Mouse (Mus musculus) embryonic facial prominence, embryonic 15.5 days (tissue): ENCODE results near the gene Fbn1. TPM values are rescaled to one million over a fixed set of nuclear protein-coding genes. Genes with fewer than 3 reads are reported as not detected.

Experiments used
- ATAC-seq: fragments of 200-750 bp; cut with Nextera tagmentation; 2 replicates; pipeline ENCODE4 v1.8.0; 2017; ENCODE audit warnings: low read depth, moderate TSS enrichment; ENCODE audit not compliant: insufficient number of reproducible peaks, low FRiP score, low TSS enrichment
- H3K27ac ChIP-seq: fragments of 300-500 bp; sonication (generic); replicated peaks from 2 replicates; pipeline ENCODE4 v1.5.1; 2015; ENCODE audit warnings: mild to moderate bottlenecking, inconsistent platforms
- H3K27me3 ChIP-seq: fragments of 300-500 bp; sonication (generic); 2 replicates; pipeline ENCODE4 v1.6.1; 2015; ENCODE audit warnings: inconsistent platforms
- H3K36me3 ChIP-seq: fragments of 300-500 bp; sonication (generic); 2 replicates; pipeline ENCODE4 v1.6.1; 2015; ENCODE audit warnings: mild to moderate bottlenecking, inconsistent platforms
- H3K4me1 ChIP-seq: fragments of 300-500 bp; sonication (generic); 2 replicates; pipeline ENCODE4 v1.6.1; 2015; ENCODE audit warnings: inconsistent platforms
- H3K4me2 ChIP-seq: fragments of 300-500 bp; sonication (generic); replicated peaks from 2 replicates; pipeline ENCODE4 v1.6.1; 2015; ENCODE audit warnings: mild to moderate bottlenecking, inconsistent platforms
- H3K4me3 ChIP-seq: fragments of 300-500 bp; sonication (generic); replicated peaks from 2 replicates; pipeline ENCODE4 v1.5.1; 2015; ENCODE audit warnings: mild to moderate bottlenecking, inconsistent platforms
- H3K9ac ChIP-seq: fragments of 300-500 bp; sonication (generic); 2 replicates; pipeline ENCODE4 v1.6.1; 2015; ENCODE audit warnings: inconsistent platforms
- H3K9me3 ChIP-seq: fragments of 300-500 bp; sonication (generic); replicated peaks from 2 replicates; pipeline ENCODE4 v1.6.1; 2016; ENCODE audit warnings: inconsistent platforms
- WGBS: fragments of 180-500 bp; shearing (Covaris S2); methylation state at CpG from one replicate; pipeline ENCODE4 v1.1.7; 2015; 5-methylcytosine and 5-hydroxymethylcytosine counted together
- polyA plus RNA-seq: library from polyadenylated mRNA; unstranded; fragments of >200 nt; fragmentation: Nextera tagmentation; extraction: Ambion mirVana; gene quantifications from 2 replicates; pipeline ENCODE4 v1.2.1, GENCODE M21; 2015

The Fbn1 gene
- polyA plus RNA-seq, 1 experiment from 2014 or later, result 24.5 TPM

DNA sequence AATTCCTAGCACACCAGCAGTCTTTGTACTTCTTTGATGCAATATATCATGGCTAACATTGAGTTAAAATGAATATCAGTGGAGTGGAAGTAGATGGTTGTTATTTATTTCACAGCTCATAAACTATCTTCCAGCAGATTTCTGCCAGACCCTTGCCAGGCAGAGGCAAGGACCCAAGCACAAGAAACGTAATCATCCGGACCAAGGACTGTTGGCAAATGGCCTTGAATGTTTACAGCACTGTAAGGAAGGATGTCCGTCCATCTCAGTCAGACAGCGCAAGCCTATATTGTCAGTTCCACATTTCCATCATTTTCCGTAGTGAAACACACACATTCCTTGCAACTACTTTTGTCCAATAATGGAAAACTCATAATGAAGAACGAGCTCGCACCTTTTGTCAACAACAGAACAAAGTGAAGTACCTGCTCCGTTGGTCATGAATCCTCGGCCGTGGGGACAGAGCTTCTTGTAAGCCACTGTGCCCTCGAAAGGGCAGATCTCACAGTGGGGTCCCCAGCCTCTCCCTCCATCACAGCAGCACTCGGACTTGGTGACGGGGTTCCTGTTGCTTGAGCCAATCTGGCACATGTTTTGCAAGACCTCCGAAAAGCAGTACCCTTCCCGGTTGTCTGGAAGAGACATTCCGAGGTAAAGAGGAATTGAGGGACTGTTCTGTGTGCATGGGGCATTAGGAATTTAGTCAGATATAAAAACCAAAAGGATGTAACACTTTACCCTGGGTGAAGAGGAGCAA lies 193.4 kb downstream of the Fbn1 start:
- peaks cover 78% of the 10 kb centered on the region for H3K36me3 ChIP-seq
- no peak for ATAC-seq
- H3K4me3 ChIP-seq, result no peak overlapping the region
- H3K9me3 ChIP-seq, result no peaks in the 10 kb centered on the region
- H3K4me2 ChIP-seq, result no peak overlapping the region
- H3K27ac ChIP-seq, result no peak overlapping the region
- WGBS, result 90% methylated on average over 16 of the region's 16 CpGs
- H3K9ac ChIP-seq, result no peak overlapping the region
- no peaks in the 10 kb centered on the region for H3K27me3 ChIP-seq
- H3K4me1 ChIP-seq, result no peaks in the 10 kb centered on the region

DNA sequence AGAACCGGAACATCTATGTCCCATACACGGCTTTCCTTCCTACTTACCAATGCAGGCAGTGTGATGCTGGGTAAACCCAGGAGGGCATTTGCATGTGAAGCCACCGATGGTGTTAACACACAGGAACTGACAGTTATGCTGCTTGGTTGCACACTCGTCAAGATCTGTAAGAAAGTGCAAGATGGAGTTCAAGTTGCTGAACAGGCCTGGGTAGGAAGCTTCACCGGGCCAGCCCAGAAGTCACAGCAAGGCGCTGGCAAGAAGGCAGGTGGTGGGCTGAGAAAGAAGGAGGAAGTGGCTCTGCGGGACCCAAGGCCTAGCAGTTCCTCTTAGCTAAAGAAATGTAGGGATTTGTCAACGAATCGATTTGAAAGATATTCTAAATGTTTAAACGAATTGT lies 198.1 kb downstream of the Fbn1 start:
- Histone ChIP-seq H3K9ac (no peak overlapping the region), H3K27ac (no peak overlapping the region), H3K9me3 (no peaks in the 10 kb centered on the region), H3K36me3 (peaks cover 78% of the 10 kb centered on the region), H3K4me3 (no peak overlapping the region), H3K4me2 (no peak overlapping the region), H3K27me3 (no peaks in the 10 kb centered on the region), H3K4me1 (no peaks in the 10 kb centered on the region)
- 86% methylated on average over 10 of the region's 10 CpGs for WGBS
- no peak for ATAC-seq

DNA sequence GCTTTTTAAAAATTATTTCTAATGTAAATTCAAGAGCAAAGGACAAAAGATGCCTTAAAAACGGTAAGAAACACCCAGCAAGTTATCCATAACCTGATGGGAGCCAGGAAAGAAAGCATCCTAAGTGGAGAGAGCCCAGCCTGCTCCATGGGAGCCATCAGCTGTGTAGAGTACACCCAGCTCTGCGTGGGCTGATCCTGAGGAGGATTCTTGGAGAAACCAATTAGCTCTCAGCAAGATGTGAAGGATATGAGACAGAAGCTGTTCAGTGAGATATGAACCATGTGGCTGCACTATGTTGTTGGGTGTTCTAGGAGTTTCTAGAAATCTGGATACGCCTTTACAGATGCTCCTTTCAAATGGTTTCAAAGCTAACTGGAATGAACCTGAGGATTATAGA lies 202.1 kb downstream of the Fbn1 start:
- H3K4me2 ChIP-seq, result no peak overlapping the region
- no peak for ATAC-seq
- H3K9me3 ChIP-seq, result no peaks in the 10 kb centered on the region
- peaks cover 12% of the 10 kb centered on the region; the same call in 1 of the 2 replicates for H3K4me1 ChIP-seq
- H3K27me3 ChIP-seq, result no peaks in the 10 kb centered on the region
- no peak overlapping the region for H3K4me3 ChIP-seq
- 83% methylated on average over 3 of the region's 3 CpGs for WGBS
- peaks cover 48% of the 10 kb centered on the region for H3K36me3 ChIP-seq
- no peak overlapping the region for H3K9ac ChIP-seq
- no peak overlapping the region for H3K27ac ChIP-seq

DNA sequence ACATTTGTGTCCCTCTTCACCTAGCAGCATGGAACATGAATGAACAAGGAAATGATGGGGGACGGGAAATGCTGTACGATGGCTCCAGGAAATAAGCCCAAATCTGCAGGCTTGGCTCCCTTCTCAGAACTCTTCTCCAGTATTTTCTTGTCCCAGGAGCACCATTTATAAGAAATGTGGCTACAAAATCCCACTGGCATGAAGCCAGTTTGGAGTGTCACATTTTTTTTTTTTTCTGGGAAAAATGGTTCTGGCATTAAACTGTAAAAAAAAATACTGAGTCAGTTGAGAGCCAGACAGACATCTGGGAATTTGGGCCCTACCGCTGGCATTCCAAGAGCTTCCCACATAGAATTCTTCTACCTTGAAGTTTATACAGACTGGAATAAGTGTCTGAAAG lies 203.0 kb downstream of the Fbn1 start:
- Histone ChIP-seq H3K4me3 (no peak overlapping the region), H3K4me2 (no peak overlapping the region), H3K9me3 (no peaks in the 10 kb centered on the region), H3K27ac (no peak overlapping the region), H3K9ac (no peak overlapping the region), H3K4me1 (peaks cover 12% of the 10 kb centered on the region; the same call in 1 of the 2 replicates), H3K36me3 (peaks cover 43% of the 10 kb centered on the region), H3K27me3 (no peaks in the 10 kb centered on the region)
- no peak for ATAC-seq
- 85% methylated on average over 3 of the region's 3 CpGs for WGBS

DNA sequence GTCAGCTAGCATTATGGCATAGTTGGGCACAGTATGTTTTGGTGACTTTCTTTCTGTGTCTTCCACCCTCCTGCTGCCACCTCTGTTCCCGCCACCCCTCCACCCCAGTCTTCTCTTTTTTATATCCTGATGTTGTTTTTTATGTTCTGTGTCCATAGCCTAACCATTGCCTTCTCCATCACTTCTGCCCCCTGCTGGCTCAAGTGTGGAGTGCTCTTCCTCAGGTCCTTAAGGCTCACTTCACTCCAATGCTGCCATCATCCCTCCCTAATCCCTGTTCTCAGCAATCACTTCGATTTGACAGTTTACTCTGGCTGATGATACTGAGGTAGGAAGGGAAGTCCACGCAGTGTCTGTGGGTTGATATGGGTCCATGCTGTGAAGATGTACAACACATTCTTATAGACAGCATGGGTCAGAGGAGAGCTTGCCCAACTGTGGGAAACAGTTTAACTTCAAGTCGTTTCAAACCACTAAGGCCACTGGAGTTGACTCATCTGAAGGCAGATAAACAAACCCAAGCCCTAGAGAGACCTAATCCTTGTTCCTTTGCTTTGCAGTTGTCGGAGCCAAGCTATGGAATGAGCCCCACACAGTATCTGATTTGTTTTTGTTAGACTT lies 203.9 kb downstream of the Fbn1 start:
- Histone ChIP-seq H3K9me3 (no peaks in the 10 kb centered on the region), H3K4me3 (no peak overlapping the region), H3K27me3 (no peaks in the 10 kb centered on the region), H3K36me3 (peaks cover 34% of the 10 kb centered on the region), H3K4me1 (peaks cover 12% of the 10 kb centered on the region; the same call in 1 of the 2 replicates), H3K9ac (no peak overlapping the region), H3K4me2 (no peak overlapping the region), H3K27ac (no peak overlapping the region)
- ATAC-seq, result no peak
- WGBS, result 77% methylated on average over 5 of the region's 5 CpGs

DNA sequence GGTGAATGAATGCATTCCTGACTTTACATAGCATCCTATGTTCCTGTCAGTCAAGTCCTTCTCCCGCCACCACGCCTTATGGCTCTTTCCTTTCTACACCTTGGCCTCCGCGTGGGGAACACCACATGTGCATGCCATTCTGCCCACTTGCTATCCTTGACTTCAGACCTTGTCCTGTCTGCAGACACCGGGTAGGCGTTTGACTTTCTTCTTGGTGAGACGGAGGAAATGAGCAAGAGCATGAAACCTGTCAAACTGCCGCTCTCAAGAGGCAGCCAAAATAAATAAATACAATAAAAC lies 205.2 kb downstream of the Fbn1 start:
- ATAC-seq, result no peak
- H3K9ac ChIP-seq, result no peak overlapping the region
- no peak overlapping the region for H3K4me2 ChIP-seq
- peaks cover 12% of the 10 kb centered on the region; the same call in 1 of the 2 replicates for H3K4me1 ChIP-seq
- H3K9me3 ChIP-seq, result no peaks in the 10 kb centered on the region
- H3K4me3 ChIP-seq, result no peak overlapping the region
- H3K36me3 ChIP-seq, result peaks cover 21% of the 10 kb centered on the region
- 77% methylated on average over 8 of the region's 8 CpGs for WGBS
- no peaks in the 10 kb centered on the region for H3K27me3 ChIP-seq
- peak overlapping the region; percentile 63 for H3K27ac ChIP-seq

DNA sequence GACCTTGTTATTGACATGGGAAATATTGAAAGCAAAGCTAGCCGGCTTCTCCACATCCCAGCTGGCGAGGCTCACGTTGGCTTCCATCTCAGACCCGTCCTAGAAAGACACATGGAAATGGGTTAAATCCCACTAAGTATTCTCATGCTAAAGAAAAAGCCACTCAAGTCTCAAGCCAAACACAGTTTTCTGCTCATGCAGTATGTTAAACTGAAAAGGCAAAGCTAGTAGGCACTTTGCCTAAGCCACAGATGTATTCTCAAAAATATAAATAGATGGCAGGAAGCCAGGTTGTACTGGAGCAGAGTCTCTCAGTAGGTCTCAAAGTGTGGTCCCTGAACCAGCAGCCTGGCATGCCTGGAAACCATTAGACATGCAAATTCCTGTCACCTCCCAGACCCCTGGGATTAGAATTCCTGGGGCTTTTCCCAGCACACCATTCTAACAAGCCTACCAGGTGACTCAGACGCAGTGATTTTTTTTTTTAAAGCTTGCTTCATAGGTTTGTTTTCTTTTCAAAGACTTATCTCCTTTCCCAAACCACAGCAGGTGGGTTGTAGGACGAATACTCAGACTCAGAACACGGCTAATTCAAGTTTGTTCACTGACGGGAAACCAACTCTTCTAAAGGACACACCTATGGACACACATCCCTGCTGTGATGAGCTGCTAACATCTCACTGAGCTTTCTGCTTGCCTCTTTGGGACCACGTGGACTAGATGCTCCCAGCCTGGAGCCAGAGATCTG lies 205.7 kb downstream of the Fbn1 start:
- peak; percentile 65 for ATAC-seq
- WGBS, result 31% methylated on average over 9 of the region's 9 CpGs
- H3K36me3 ChIP-seq, result peaks cover 16% of the 10 kb centered on the region
- no peak overlapping the region for H3K4me3 ChIP-seq
- no peaks in the 10 kb centered on the region for H3K9me3 ChIP-seq
- H3K4me2 ChIP-seq, result no peak overlapping the region
- H3K4me1 ChIP-seq, result peaks cover 12% of the 10 kb centered on the region; the same call in 1 of the 2 replicates
- no peaks in the 10 kb centered on the region for H3K27me3 ChIP-seq
- H3K9ac ChIP-seq, result no peak overlapping the region
- peak overlapping the region; percentile 63 for H3K27ac ChIP-seq

DNA sequence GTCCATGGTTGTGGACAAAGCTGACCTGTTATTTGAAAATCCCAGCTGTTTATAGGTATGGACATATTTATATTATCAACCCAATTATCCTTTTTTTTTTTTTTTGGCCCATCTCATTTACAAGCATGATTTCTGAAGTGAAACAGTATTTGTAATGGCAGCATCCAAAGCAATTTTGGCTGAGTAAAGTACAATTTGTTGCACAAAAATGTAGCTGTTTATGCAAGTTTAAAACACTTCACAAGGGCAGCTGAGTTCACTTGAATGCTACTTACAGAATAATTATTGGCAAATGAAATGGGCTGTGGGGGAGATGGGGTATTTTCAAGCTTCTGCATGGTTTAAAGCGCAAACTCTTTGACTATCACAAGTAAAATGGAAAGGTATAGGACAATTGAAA lies 209.0 kb downstream of the Fbn1 start:
- Histone ChIP-seq H3K4me1 (peaks cover 12% of the 10 kb centered on the region; the same call in 1 of the 2 replicates), H3K4me3 (no peak overlapping the region), H3K36me3 (no peaks in the 10 kb centered on the region; the same call in 1 of the 2 replicates), H3K9ac (no peak overlapping the region), H3K9me3 (no peaks in the 10 kb centered on the region), H3K27me3 (no peaks in the 10 kb centered on the region), H3K27ac (no peak overlapping the region), H3K4me2 (no peak overlapping the region)
- no peak for ATAC-seq
- WGBS, result 89% methylated on average over 1 of the region's 1 CpGs

DNA sequence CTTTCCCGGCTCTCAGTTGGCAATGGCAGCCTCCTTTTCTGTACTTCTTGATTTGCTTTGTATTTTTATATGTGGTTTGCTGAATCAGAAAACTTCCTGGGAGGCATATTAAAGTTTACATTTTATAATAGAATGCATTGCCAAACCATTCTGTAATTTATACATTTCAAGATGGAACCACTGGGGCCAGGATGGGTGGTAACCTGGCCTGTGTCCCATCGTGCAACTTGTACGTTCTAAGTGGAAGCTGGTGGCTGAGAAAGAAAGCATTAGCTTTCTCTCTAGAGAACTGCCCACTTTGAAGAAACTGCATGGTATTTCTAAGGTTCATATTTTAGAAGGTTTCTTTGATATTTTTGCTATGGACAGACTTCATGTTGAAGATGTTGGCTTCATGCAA lies 212.3 kb downstream of the Fbn1 start:
- Histone ChIP-seq H3K36me3 (no peaks in the 10 kb centered on the region), H3K9ac (no peak overlapping the region), H3K27me3 (no peaks in the 10 kb centered on the region), H3K4me2 (no peak overlapping the region), H3K27ac (no peak overlapping the region), H3K4me1 (0 out of 2 replicates have a peak, but pooled peaks cover 3% of the 10 kb centered on the region), H3K4me3 (no peak overlapping the region), H3K9me3 (no peaks in the 10 kb centered on the region)
- 60% methylated on average over 3 of the region's 3 CpGs for WGBS
- ATAC-seq, result no peak

DNA sequence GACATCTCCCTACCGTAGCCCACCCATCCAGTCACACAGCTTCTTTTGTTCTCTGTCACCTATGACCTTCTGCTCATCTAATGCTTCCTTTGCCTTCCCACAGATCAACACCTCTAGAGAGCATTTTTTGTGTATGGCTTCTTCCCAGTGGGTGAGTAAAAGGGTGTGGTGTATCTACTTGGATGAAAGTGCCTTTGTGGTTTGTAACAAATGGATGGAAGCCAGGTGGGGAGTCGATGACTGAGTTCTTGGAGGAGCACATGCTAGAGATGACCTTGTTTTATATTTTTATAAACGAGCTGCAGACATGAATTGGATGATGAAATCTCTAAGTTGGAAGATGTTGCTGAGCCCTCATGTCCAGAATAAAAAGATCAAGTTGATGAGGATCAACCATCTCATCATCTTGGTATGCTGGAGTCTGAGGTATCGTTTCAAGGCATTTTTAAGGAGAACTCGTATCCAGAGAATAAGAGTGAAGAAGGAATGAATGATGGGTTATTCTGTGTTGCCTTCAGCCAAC lies 213.8 kb downstream of the Fbn1 start:
- Histone ChIP-seq H3K27ac (no peak overlapping the region), H3K4me2 (no peak overlapping the region), H3K4me1 (peaks cover 8% of the 10 kb centered on the region; the same call in 1 of the 2 replicates), H3K27me3 (no peaks in the 10 kb centered on the region), H3K36me3 (no peaks in the 10 kb centered on the region), H3K9ac (no peak overlapping the region), H3K4me3 (no peak overlapping the region), H3K9me3 (no peaks in the 10 kb centered on the region)
- WGBS, result 59% methylated on average over 5 of the region's 5 CpGs
- ATAC-seq, result no peak

DNA sequence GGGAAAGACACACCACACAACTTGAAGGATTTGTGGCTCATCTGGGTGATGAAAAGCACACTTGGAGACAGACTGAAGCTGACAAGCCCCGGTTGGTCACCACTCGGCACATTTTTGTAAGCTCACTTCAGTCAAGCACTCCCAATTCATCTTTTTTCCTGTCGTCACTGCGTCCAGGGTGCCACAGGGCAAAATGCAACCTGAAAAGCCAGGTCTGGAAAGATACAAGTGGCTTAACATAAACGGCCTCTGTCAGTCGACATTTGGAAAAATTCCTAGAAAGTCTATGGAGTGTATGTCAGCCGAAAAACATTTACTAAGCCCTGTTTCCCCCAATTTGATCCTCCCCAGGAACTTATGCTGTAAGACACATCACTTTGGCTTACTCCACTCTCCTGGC lies 215.2 kb downstream of the Fbn1 start:
- Histone ChIP-seq H3K4me2 (no peak overlapping the region), H3K9me3 (no peaks in the 10 kb centered on the region), H3K36me3 (no peaks in the 10 kb centered on the region), H3K4me1 (peaks cover 8% of the 10 kb centered on the region; the same call in 1 of the 2 replicates), H3K9ac (no peak overlapping the region), H3K27me3 (no peaks in the 10 kb centered on the region), H3K27ac (no peak overlapping the region), H3K4me3 (no peak overlapping the region)
- WGBS, result 59% methylated on average over 7 of the region's 7 CpGs
- ATAC-seq, result no peak
